Mouse (Mus musculus) megakaryocyte progenitor cell, adult 5-6 weeks (primary cell): Measurements from ENCODE around the gene H2-K1. TPM values are rescaled to one million over a fixed set of nuclear protein-coding genes. Genes with fewer than 3 reads are reported as not detected.
"Not testable (repeated sequence)": the region's sequence is repeated elsewhere in the genome, so short reads cannot be mapped to it uniquely, and the experiment has no call there.

Experiments used
- ATAC-seq: replicated peaks from 2 replicates; pipeline ENCODE4 v1.8.0; 2016; ENCODE audit warnings: mild to moderate bottlenecking, moderate TSS enrichment, inconsistent platforms; ENCODE audit not compliant: poor library complexity
- total RNA-seq, 2 experiments: library from RNA; stranded (forward) in 1 of 2; stranded (reverse) in 1 of 2; fragments of 157-497, 149-512 nt in 1 of 2; fragments of 200-1000 nt in 1 of 2; gene quantifications; 2 replicates each; pipeline versions ENCODE4 v1.2.3 to v1.2.4; 2015 to 2017

Gene H2-K1
- total RNA-seq, 2 experiments from 2014 or later = 748 to 1,011 TPM

DNA sequence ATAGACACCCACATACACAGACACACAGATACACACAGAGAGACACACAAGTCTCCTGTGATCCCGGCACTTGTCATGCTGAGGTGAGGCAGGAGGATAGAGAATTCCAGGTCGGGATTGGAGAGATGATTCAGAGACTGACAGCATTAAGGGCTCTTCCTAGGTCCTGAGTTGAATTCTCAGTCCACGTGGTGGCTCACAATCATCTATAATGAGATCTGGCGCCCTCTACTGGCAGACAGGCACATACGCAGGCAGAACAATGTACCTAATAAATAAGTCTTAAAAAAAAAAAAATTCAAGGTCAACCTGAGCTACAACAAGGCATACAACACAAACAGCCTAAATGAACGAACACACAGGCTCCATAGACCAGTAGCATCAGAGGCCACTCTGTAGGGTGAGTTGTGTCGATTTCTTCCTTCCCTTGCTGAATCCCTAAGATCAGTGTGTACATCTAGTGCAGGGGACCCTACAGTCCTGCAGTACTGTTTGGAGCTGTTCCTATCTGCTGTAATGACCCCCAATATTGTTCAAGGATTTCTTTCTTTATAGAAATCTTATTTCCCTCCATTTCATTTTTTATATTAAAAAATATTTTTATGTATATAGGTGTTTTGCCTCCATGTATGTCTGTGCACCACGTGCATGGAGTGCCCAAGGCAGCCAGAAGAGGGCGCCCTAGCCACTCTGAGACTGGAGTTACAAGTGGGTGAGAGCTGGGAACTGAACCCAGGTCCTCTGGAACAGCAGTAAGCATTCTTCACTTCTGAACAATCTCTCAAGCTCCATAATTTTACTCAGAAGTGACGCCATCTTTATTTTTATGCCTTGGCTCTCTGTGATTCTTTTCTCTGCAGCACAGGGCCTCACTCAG lies 8.1 kb downstream of the H2-K1 start:
- ATAC-seq = peak; percentile 91

DNA sequence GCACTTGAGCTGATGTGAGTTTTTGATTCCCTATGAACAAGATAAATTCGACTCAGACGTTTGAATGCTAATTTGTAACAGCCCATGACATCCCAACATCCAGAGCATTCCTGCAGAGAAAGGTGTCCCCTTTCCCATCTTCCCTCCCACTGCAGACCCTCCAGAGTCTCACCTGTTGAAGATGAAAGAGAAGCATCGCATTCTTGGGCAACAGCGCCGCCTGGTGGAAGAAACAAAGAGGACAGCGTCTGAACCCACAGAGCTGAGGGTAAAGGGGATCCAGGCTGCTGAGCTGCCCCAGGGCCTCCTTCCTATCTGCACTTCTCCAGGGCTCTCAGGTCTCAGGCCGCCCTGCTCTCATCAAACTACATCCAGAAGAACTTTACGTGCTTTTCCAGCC lies 18.0 kb downstream of the H2-K1 start:
- not testable (repeated sequence) for ATAC-seq

- peak; percentile 78 for ATAC-seq
These were observed 18.8 kb downstream of the H2-K1 start for GRCm38 (mm10) chr17:33981192-33981909.

DNA sequence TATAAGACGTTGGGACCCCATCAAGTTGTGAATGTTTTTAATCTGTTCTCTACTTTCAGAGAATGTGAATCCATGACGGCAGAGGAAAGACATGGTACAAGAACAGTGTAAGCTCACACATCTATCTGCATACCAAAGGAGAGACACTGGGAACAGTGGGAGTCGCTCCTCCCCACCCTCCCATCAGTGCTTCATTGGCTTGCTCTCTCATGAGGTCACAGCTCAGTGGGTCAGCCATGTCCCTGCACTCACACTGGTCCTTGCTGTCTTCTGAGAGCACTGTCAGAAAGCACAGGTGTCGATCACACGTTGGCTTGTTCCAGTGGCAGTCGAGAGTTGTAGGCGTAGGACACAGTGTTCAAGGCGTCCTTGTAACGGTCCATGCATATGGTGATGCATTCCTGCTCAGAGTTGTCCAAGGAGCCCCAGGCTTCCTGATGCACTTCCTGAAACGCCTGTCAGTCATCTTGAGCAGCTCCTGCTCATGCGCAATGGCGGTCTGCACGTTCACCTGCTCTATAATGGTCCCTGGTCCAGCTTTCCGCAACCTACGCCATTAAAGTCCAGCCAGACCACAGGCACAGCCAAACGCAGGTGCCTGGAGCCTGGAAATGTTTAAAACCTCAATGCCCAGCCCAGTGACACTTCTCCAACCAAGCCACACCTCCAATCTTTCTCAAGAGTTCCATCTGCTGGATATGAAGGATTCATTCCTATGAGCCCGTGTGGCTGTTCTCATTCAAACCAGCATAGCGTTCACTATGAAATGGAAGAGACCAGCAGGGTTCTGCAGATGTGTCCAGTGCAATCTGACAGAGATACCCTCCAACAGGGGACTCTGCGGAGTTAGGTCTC lies 19.7 kb downstream of the H2-K1 start:
- ATAC-seq = no peak

GRCm38 (mm10) chr17:33979512-33980050 lies 20.6 kb downstream of the H2-K1 start:
- ATAC-seq = no peak

DNA sequence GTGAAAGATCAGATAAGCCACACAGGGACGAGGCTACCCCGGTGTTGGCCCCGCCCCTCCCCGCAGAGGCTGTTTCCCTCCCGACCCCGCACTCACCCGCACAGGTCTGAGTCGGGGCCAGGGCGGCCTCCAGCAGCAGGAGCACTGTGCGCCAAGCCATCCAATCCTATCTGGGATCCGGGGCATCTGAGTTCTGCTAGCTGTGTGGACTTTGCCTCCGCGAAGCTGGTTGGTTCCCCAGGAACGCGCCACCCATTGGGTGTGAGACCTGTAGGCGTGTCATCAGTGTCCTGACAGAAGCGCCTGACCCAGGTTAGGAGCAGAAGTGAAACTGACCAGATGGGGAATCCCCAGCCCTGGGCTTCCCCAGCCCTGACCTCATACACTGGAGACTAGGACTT lies 21.5 kb downstream of the H2-K1 start:
- ATAC-seq = peak; percentile 89

DNA sequence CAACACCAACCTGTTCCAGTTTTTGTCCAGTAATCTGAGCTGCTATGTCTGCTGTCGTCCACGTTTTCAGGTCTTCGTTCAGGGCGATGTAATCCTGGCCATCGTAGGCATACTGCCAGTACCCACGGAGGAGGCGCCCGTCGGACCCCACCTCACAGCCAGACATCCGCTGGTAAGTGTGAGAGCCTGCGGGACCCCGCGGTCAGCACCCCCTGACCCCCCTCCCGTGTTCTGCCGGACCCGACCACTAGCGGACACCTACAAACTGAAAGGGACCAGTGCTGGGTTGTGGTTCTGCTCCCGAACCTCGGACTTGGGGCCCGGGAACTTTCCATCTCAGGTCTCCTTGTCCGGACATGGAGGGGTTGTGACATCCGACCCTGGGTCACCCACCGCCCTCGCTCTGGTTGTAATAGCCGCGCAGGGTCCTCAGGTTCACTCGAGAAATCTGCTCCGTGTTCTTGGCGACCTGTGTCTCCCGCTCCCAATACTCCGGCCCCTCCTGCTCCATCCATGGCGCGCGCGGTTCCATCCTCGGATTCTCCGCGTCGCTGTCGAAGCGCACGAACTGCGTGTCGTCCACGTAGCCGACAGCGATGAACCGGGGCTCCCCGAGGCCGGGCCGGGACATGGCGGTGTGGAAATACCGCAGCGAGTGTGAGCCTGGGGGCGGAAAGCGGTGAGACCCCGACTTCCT lies 22.1 kb downstream of the H2-K1 start:
- no peak for ATAC-seq

DNA sequence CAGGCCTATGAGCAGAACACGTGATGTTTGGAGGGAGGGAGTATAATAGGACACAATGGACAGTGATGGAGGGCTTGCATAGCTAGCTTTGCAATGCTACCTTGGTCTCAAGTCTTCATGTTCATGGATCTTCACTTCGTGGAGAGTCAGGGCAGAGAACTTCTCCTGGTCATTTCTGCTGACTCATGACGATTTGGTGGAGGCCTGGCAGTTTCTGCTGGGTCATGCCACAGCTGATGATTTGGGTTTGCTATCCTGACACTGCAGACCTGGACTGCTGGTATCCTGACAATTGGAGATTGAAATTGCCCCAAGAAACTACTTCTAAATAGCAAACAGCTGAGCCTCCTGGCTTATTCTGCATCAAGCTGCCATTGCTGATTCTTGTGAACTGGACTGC lies 26.6 kb downstream of the H2-K1 start:
- ATAC-seq = no peak

- peak; percentile 59 for ATAC-seq
These were observed 27.5 kb downstream of the H2-K1 start for GRCm38 (mm10) chr17:33972691-33973090.

DNA sequence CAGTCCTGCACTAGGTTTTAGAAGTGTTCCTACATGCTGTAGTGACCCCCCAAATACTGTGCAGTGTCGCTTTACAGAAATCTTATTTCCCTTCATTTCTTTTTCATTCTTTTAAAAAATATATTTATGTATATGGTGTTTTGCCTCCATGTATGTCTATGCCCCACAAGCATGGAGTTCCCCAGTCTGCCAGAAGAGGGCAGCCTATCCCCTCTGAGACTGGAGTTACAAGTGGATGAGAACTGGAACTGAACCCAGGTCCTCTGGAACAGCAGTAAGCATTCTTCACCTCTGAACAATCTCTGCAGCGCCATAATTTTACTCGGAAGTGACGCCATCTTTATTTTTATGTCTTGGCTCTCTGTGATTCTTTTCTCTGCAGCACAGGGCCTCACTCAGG lies 30.8 kb downstream of the H2-K1 start:
- ATAC-seq = no peak

DNA sequence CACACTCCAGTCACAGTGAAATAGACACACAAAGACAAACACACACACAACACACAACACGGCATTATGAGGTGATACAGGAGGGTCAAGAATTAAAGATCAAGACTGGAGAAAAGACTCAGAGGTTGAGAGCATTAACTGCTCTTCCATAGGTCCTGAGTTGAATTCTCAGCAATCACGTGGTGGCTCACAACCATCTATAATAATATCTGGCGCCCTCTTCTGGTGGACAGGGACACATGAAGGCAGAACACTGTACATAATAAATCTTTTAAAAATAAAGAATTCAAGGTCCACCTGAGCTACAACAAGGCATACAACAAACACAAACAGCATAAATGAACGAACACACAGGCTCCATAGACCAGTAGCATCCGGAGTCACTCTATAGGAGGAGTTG lies 31.2 kb downstream of the H2-K1 start:
- ATAC-seq = peak; percentile 53

DNA sequence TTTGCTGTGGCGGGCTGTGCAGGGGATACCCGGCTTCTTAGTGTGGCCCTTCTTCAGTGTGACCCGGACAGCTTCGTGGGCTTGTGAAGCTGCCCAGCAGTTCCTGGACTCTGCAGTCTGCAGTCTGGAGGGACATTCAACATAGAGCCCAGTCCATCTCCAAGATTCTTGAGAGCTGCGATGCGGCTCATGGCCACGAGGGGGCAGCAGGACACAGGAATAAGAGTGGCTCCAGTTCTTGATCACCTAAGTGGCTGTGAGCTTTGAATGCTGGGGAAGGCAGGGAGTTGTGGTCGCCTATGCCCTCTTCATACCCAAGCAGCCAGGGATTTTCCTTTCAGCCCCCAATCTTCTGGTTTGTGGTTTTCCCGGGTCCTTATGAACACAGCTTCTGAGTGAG lies 31.7 kb downstream of the H2-K1 start:
- ATAC-seq = peak; percentile 96

- ATAC-seq = no peak
These were observed 34.1 kb downstream of the H2-K1 start for GRCm38 (mm10) chr17:33965846-33966550.

DNA sequence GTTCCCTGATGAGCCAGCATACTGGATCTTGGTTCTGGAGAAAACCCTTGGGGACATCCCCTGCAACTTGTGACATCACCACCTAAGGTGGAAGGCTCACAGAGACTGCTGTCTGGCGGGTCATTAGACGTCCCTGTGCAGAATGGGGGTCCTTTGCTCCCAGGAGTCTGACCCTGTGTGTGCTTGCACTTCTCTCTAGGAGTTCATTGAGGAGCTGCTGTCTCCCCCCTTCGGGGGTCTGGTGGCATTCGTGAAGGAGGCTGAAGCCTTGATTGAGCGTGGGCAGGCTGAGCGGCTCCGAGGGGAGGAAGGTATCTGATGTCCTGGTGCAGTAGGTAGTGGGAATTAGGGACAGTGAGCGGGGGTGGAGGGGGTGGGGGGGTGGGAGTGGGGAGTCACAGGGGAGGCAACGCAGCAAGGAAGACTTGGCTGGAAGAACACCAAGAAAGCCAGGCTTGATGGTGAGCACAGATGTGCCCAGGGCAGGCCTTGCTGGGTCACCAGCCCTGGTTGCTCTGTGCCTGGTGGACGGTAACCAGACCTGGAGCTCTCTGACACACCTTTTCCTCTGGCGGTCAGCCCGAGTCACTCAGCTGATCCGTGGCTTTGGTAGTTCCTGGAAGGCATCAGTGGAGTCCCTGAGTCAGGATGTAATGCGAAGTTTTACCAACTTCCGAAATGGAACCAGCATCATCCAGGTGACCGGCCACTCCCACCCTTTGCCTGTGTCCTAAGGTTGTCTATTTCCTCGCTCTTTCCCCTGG lies 34.9 kb downstream of the H2-K1 start:
- ATAC-seq = no peak

DNA sequence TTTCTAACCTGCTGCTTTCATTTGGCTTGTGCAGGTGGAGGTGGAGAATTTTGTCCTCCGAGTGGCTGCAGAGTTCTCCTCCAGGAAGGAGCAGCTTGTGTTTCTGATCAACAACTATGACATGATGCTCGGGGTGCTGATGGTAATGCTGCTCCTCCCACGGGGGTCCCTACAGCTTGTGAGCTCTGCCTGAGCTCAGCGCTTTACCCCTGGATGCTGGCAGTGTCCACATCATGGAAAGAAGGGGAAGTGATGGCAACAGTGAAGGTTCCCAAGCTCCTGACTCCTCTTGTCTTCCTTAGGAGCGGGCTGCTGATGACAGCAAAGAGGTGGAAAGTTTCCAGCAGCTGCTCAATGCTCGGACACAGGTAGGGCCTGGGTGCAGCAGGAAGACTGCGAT lies 37.3 kb downstream of the H2-K1 start:
- ATAC-seq = no peak

DNA sequence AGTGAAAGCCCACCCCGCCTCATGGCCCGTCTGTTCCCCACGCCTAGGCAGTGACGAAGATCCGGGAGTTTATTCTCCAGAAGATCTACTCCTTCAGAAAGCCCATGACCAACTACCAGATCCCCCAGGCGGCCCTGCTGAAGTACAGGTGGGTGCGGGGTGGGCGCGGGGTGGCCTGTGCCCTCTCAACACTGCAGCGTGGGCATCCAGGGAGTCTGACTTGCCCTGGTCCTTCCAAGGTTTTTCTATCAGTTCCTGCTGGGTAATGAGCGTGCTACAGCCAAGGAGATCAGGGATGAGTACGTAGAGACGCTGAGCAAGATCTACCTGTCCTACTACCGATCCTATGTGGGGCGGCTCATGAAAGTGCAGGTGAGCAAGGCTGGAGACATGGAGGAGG lies 40.2 kb downstream of the H2-K1 start:
- ATAC-seq = no peak

- no peak for ATAC-seq
These were observed 41.0 kb downstream of the H2-K1 start for GRCm38 (mm10) chr17:33959135-33959534.

- no peak for ATAC-seq
These were observed 41.7 kb downstream of the H2-K1 start for GRCm38 (mm10) chr17:33958451-33958850.

DNA sequence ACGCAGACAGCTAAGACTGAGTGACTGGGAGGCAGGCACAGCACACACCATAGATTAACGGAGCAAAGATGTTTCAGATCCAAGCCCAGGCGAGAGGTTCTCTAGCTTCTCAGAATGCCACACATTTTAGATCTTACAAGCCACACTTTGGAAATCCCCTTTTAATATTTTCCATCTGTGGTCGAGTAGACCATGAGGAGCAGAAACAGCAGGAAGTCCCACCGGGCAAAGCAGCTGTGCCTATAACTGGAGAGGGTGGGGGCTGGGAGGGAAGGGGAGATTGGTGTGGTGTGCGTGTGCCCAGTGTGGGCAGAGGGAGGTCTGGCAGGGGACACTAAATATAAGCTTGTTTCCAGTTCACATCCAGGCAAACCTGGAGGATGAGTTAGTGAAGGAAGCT lies 42.7 kb downstream of the H2-K1 start:
- ATAC-seq = no peak
